Mouse (Mus musculus) midbrain, embryonic 13.5 days (tissue): ENCODE measurements around the gene Gfm1. TPM values are rescaled to one million over a fixed set of nuclear protein-coding genes. Genes with fewer than 3 reads are reported as not detected.

Experiments
- ATAC-seq: fragments of 200-750 bp; cut with Nextera tagmentation; 2 replicates; pipeline ENCODE4 v1.8.0; 2017; ENCODE audit warnings: mild to moderate bottlenecking, moderate TSS enrichment, moderate library complexity
- H3K27ac ChIP-seq: fragments of 300-500 bp; sonication (generic); 2 replicates; pipeline ENCODE4 v1.5.1; 2015; ENCODE audit warnings: inconsistent platforms, mild to moderate bottlenecking, moderate library complexity
- H3K27me3 ChIP-seq: fragments of 300-500 bp; sonication (generic); 2 replicates; pipeline ENCODE4 v1.6.1; 2015; ENCODE audit warnings: mild to moderate bottlenecking, inconsistent platforms
- H3K36me3 ChIP-seq: fragments of 300-500 bp; sonication (generic); 2 replicates; pipeline ENCODE4 v1.6.1; 2015; ENCODE audit warnings: mild to moderate bottlenecking, inconsistent platforms
- H3K4me1 ChIP-seq: fragments of 300-500 bp; sonication (generic); replicated peaks from 2 replicates; pipeline ENCODE4 v1.6.1; 2015; ENCODE audit warnings: inconsistent platforms
- H3K4me2 ChIP-seq: fragments of 300-500 bp; sonication (generic); replicated peaks from 2 replicates; pipeline ENCODE4 v1.6.1; 2015; ENCODE audit warnings: moderate library complexity, mild to moderate bottlenecking, inconsistent platforms
- H3K4me3 ChIP-seq: fragments of 300-500 bp; sonication (generic); replicated peaks from 2 replicates; pipeline ENCODE4 v1.5.1; 2015; ENCODE audit warnings: mild to moderate bottlenecking, inconsistent platforms
- H3K9ac ChIP-seq: fragments of 300-500 bp; sonication (generic); replicated peaks from 2 replicates; pipeline ENCODE4 v1.6.1; 2015; ENCODE audit warnings: mild to moderate bottlenecking, inconsistent platforms
- H3K9me3 ChIP-seq: fragments of 300-500 bp; sonication (generic); 2 replicates; pipeline ENCODE4 v1.6.1; 2016; ENCODE audit warnings: mild to moderate bottlenecking, inconsistent platforms
- WGBS: fragments of 180-500 bp; shearing (Covaris S2); methylation state at CpG from one replicate; pipeline ENCODE4 v1.1.7; 2015; 5-methylcytosine and 5-hydroxymethylcytosine counted together
- polyA plus RNA-seq: library from polyadenylated mRNA; unstranded; fragments of >200 nt; fragmentation: Nextera tagmentation; extraction: Ambion mirVana; gene quantifications from 2 replicates; pipeline ENCODE4 v1.2.1, GENCODE M21; 2015

Gfm1 gene
- polyA plus RNA-seq, 1 experiment from 2014 or later, result 36.4 TPM

GRCm38 (mm10) chr3:67498773-67499405, 69.0 kb downstream of the Gfm1 start:
- H3K9me3 ChIP-seq, result no peaks in the 10 kb centered on the region
- H3K27ac ChIP-seq, result no peak overlapping the region
- H3K4me2 ChIP-seq, result no peak overlapping the region
- H3K36me3 ChIP-seq, result no peaks in the 10 kb centered on the region
- no peak overlapping the region for H3K9ac ChIP-seq
- no peak overlapping the region for H3K4me3 ChIP-seq
- no peaks in the 10 kb centered on the region; the same call in 1 of the 2 replicates for H3K4me1 ChIP-seq
- no peak for ATAC-seq
- H3K27me3 ChIP-seq, result peaks cover 12% of the 10 kb centered on the region; the same call in 1 of the 2 replicates
- WGBS, result 90% methylated on average over 8 of the region's 8 CpGs

- H3K36me3 ChIP-seq, result no peaks in the 10 kb centered on the region
- no peak overlapping the region for H3K9ac ChIP-seq
- no peaks in the 10 kb centered on the region for H3K9me3 ChIP-seq
- no peak overlapping the region for H3K4me3 ChIP-seq
- H3K4me2 ChIP-seq, result no peak overlapping the region
- H3K27me3 ChIP-seq, result peaks cover 12% of the 10 kb centered on the region; the same call in 1 of the 2 replicates
- H3K27ac ChIP-seq, result no peak overlapping the region
- H3K4me1 ChIP-seq, result no peaks in the 10 kb centered on the region; the same call in 1 of the 2 replicates
- 90% methylated on average over 4 of the region's 4 CpGs for WGBS
- no peak for ATAC-seq
Observed at GRCm38 (mm10) chr3:67499406-67499791, 69.5 kb downstream of the Gfm1 start.

GRCm38 (mm10) chr3:67503878-67504277, 74.0 kb downstream of the Gfm1 start:
- Histone ChIP-seq H3K4me2 (no peak overlapping the region), H3K4me1 (no peaks in the 10 kb centered on the region; the same call in 1 of the 2 replicates), H3K36me3 (no peaks in the 10 kb centered on the region), H3K27me3 (peaks cover 25% of the 10 kb centered on the region; the same call in 1 of the 2 replicates), H3K4me3 (no peak overlapping the region), H3K9me3 (no peaks in the 10 kb centered on the region), H3K27ac (no peak overlapping the region), H3K9ac (no peak overlapping the region)
- peak; percentile 55; the same call in 1 of the 2 replicates for ATAC-seq
- 0% methylated on average over 3 of the region's 3 CpGs for WGBS

GRCm38 (mm10) chr3:67505286-67505685, 75.4 kb downstream of the Gfm1 start:
- no peak for ATAC-seq
- no peaks in the 10 kb centered on the region; the same call in 1 of the 2 replicates for H3K4me1 ChIP-seq
- H3K36me3 ChIP-seq, result no peaks in the 10 kb centered on the region
- WGBS, result 76% methylated on average over 2 of the region's 2 CpGs
- H3K9me3 ChIP-seq, result no peaks in the 10 kb centered on the region
- H3K9ac ChIP-seq, result no peak overlapping the region
- H3K27me3 ChIP-seq, result peaks cover 25% of the 10 kb centered on the region; the same call in 1 of the 2 replicates
- no peak overlapping the region for H3K4me2 ChIP-seq
- no peak overlapping the region for H3K27ac ChIP-seq
- no peak overlapping the region for H3K4me3 ChIP-seq

- H3K9ac ChIP-seq, result no peak overlapping the region
- ATAC-seq, result no peak
- WGBS, result 83% methylated on average over 10 of the region's 10 CpGs
- no peak overlapping the region for H3K4me2 ChIP-seq
- no peaks in the 10 kb centered on the region for H3K36me3 ChIP-seq
- no peak overlapping the region for H3K4me3 ChIP-seq
- peaks cover 15% of the 10 kb centered on the region for H3K27me3 ChIP-seq
- no peaks in the 10 kb centered on the region; the same call in 1 of the 2 replicates for H3K4me1 ChIP-seq
- no peaks in the 10 kb centered on the region for H3K9me3 ChIP-seq
- H3K27ac ChIP-seq, result no peak overlapping the region
Observed at GRCm38 (mm10) chr3:67508216-67508892, 78.5 kb downstream of the Gfm1 start.

GRCm38 (mm10) chr3:67512807-67513206, 82.9 kb downstream of the Gfm1 start:
- Histone ChIP-seq H3K27me3 (peaks cover 42% of the 10 kb centered on the region), H3K36me3 (no peaks in the 10 kb centered on the region), H3K4me1 (peaks cover 10% of the 10 kb centered on the region; the same call in 1 of the 2 replicates), H3K9me3 (no peaks in the 10 kb centered on the region), H3K27ac (no peak overlapping the region), H3K9ac (no peak overlapping the region), H3K4me3 (no peak overlapping the region), H3K4me2 (no peak overlapping the region)
- ATAC-seq, result peak; percentile 60
- 7% methylated on average over 5 of the region's 5 CpGs for WGBS

GRCm38 (mm10) chr3:67514801-67515273, 84.9 kb downstream of the Gfm1 start:
- WGBS, result 7% methylated on average over 40 of the region's 40 CpGs

GRCm38 (mm10) chr3:67515274-67515801, 85.4 kb downstream of the Gfm1 start, which contains the start of gene Rarres1:
Rarres1 (minus strand) TSS chr3:67515523.
- H3K4me3 ChIP-seq, result peak within 1 kb of the TSS; percentile 61
- H3K4me1 ChIP-seq, result peaks cover 10% of the 10 kb centered on the region; the same call in 1 of the 2 replicates
- no peak within 1 kb of the TSS for H3K27ac ChIP-seq
- peak within 1 kb of the TSS; percentile 75 for H3K9ac ChIP-seq
- peak within 1 kb of the TSS; percentile 100 for H3K4me2 ChIP-seq
- no peaks in the 10 kb centered on the region for H3K36me3 ChIP-seq
- 3% methylated on average over 38 of the region's 38 CpGs for WGBS
- ATAC-seq, result peak; percentile 73
- no peaks in the 10 kb centered on the region for H3K9me3 ChIP-seq
- H3K27me3 ChIP-seq, result peaks cover 45% of the 10 kb centered on the region

More at GRCm38 (mm10) chr3:67514801-67515273, 84.9 kb downstream of the Gfm1 start:
- no peaks in the 10 kb centered on the region for H3K9me3 ChIP-seq
- H3K36me3 ChIP-seq, result no peaks in the 10 kb centered on the region
- H3K9ac ChIP-seq, result peak overlapping the region; percentile 75
- peak overlapping the region; percentile 61 for H3K4me3 ChIP-seq
- peaks cover 45% of the 10 kb centered on the region for H3K27me3 ChIP-seq
- no peak overlapping the region for H3K27ac ChIP-seq
- H3K4me1 ChIP-seq, result peaks cover 10% of the 10 kb centered on the region; the same call in 1 of the 2 replicates
- peak overlapping the region; percentile 100 for H3K4me2 ChIP-seq
- ATAC-seq, result peak; percentile 72

- ATAC-seq, result no peak
- Histone ChIP-seq H3K27ac (no peak overlapping the region), H3K36me3 (no peaks in the 10 kb centered on the region), H3K4me1 (peaks cover under 1% of the 10 kb centered on the region; the same call in 1 of the 2 replicates), H3K9me3 (no peaks in the 10 kb centered on the region), H3K4me2 (no peak overlapping the region), H3K9ac (no peak overlapping the region), H3K4me3 (no peak overlapping the region), H3K27me3 (peaks cover 22% of the 10 kb centered on the region)
- WGBS, result 94% methylated on average over 5 of the region's 5 CpGs
Observed at GRCm38 (mm10) chr3:67520568-67521143, 90.8 kb downstream of the Gfm1 start.

GRCm38 (mm10) chr3:67522709-67523108, 92.8 kb downstream of the Gfm1 start:
- no peaks in the 10 kb centered on the region for H3K4me1 ChIP-seq
- H3K4me2 ChIP-seq, result no peak overlapping the region

GRCm38 (mm10) chr3:67524768-67525167, 94.9 kb downstream of the Gfm1 start:
- no peak overlapping the region for H3K9ac ChIP-seq
- H3K9me3 ChIP-seq, result no peaks in the 10 kb centered on the region
- H3K27me3 ChIP-seq, result no peaks in the 10 kb centered on the region
- no peaks in the 10 kb centered on the region for H3K36me3 ChIP-seq
- no peaks in the 10 kb centered on the region for H3K4me1 ChIP-seq
- no peak overlapping the region for H3K4me3 ChIP-seq
- no peak for ATAC-seq
- H3K4me2 ChIP-seq, result no peak overlapping the region
- 85% methylated on average over 6 of the region's 6 CpGs for WGBS
- no peak overlapping the region for H3K27ac ChIP-seq

More at GRCm38 (mm10) chr3:67522709-67523108, 92.8 kb downstream of the Gfm1 start:
- no peak for ATAC-seq
- Histone ChIP-seq H3K9ac (no peak overlapping the region), H3K27me3 (peaks cover 3% of the 10 kb centered on the region; the same call in 1 of the 2 replicates), H3K27ac (no peak overlapping the region), H3K9me3 (no peaks in the 10 kb centered on the region), H3K4me3 (no peak overlapping the region), H3K36me3 (no peaks in the 10 kb centered on the region)
- WGBS, result 89% methylated on average over 8 of the region's 8 CpGs
